Mouse (Mus musculus) midbrain, postnatal 0 days (tissue): ENCODE data around the gene Gm5244. TPM values are rescaled to one million over a fixed set of nuclear protein-coding genes. Genes with fewer than 3 reads are reported as not detected.

Experiments used
- ATAC-seq: fragments of 200-750 bp; cut with Nextera tagmentation; 2 replicates; pipeline ENCODE4 v1.8.0; 2017; ENCODE audit warnings: moderate number of reproducible peaks, mild to moderate bottlenecking, moderate TSS enrichment, moderate library complexity; ENCODE audit not compliant: low FRiP score
- DNase-seq: peaks from one replicate; pipeline ENCODE4 v3.0.0-alpha.2; 2015; ENCODE audit warnings: low spot score
- H3K27ac ChIP-seq: fragments of 300-500 bp; sonication (generic); 2 replicates; pipeline ENCODE4 v1.5.1; 2014; ENCODE audit warnings: low read depth, mild to moderate bottlenecking, low read length, mixed read lengths
- H3K27me3 ChIP-seq: fragments of 300-500 bp; sonication (generic); 2 replicates; pipeline ENCODE4 v1.6.1; 2014; ENCODE audit warnings: low read length, control low read depth, mixed read lengths; ENCODE audit not compliant: insufficient read depth
- H3K36me3 ChIP-seq: fragments of 300-500 bp; sonication (generic); 2 replicates; pipeline ENCODE4 v1.6.1; 2014; ENCODE audit warnings: low read length, control low read depth, mixed read lengths; ENCODE audit not compliant: insufficient read depth
- H3K4me1 ChIP-seq: fragments of 300-500 bp; sonication (generic); 2 replicates; pipeline ENCODE4 v1.6.1; 2014; ENCODE audit warnings: mild to moderate bottlenecking, control low read depth, antibody characterized with exemption, low read length, mixed read lengths; ENCODE audit not compliant: insufficient read depth
- H3K4me2 ChIP-seq: fragments of 300-500 bp; sonication (generic); 2 replicates; pipeline ENCODE4 v1.6.1; 2014; ENCODE audit warnings: low read depth, mild to moderate bottlenecking, low read length, mixed read lengths; ENCODE audit not compliant: poor library complexity, severe bottlenecking
- H3K4me3 ChIP-seq: fragments of 300-500 bp; sonication (generic); 2 replicates; pipeline ENCODE4 v1.5.1; 2014; ENCODE audit warnings: low read depth, mild to moderate bottlenecking, low read length, moderate library complexity
- H3K9ac ChIP-seq: fragments of 300-500 bp; sonication (generic); replicated peaks from 2 replicates; pipeline ENCODE4 v1.6.1; 2014; ENCODE audit warnings: mild to moderate bottlenecking, low read length, moderate library complexity, mixed read lengths; ENCODE audit not compliant: poor library complexity, severe bottlenecking
- H3K9me3 ChIP-seq: fragments of 300-500 bp; sonication (generic); 2 replicates; pipeline ENCODE4 v1.6.1; 2016; ENCODE audit warnings: low read length, control low read depth
- CTCF ChIP-seq: IDR thresholded peaks from 2 replicates; pipeline ENCODE4 v1.5.1; 2016; ENCODE audit warnings: antibody characterized with exemption, mild to moderate bottlenecking
- WGBS: fragments of 180-500 bp; shearing (Covaris S2); extraction: QIAGEN DNeasy Blood & Tissue Kit; methylation state at CpG from one replicate; pipeline ENCODE4 v1.1.7; 2014; 5-methylcytosine and 5-hydroxymethylcytosine counted together
- polyA plus RNA-seq: library from polyadenylated mRNA; unstranded; fragments of >200 nt; fragmentation: Nextera tagmentation; extraction: Ambion mirVana; gene quantifications from 2 replicates; pipeline ENCODE4 v1.2.1, GENCODE M21; 2015
- total RNA-seq: library from RNA; depleted of rRNA; stranded (reverse); fragments of >200 nt; gene quantifications from 2 replicates; pipeline ENCODE4 v1.2.3, GENCODE M21; 2014

The Gm5244 gene
- total and polyA plus RNA-seq, 2 experiments from 2014 or later: not detected

GRCm38 (mm10) chr19:12802830-12803229 is 43.7 kb upstream of the Gm5244 start:
- DNase-seq: no peak
- no peak for TF ChIP-seq CTCF

DNA sequence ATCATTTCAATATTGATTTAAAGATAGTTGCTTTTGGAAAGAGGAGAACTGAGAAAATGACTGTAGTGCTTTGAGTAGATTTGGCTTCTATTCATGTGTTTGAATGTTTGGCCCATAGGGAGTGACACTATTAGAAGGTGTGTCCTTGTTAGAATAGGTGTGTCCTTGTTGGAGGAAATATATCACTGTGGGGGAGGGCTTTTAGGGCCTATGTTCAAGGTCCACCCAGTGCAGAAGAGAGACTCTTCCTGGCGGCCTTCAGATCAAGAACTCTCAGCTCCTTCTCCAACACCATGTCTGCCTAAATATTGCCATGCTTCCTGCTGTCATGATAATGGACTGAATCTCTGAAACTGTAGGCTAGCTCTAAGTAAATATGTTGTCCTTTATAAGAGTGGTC is 42.2 kb upstream of the Gm5244 start:
- H3K27me3 ChIP-seq: no peaks in the 10 kb centered on the region
- no peak for ATAC-seq
- no peaks in the 10 kb centered on the region for H3K9me3 ChIP-seq
- DNase-seq: no peak
- H3K4me2 ChIP-seq: no peak overlapping the region
- H3K27ac ChIP-seq: no peak overlapping the region
- no peak for TF ChIP-seq CTCF
- no peak overlapping the region for H3K9ac ChIP-seq
- H3K4me3 ChIP-seq: no peak overlapping the region
- no peaks in the 10 kb centered on the region for H3K36me3 ChIP-seq
- WGBS: 92% methylated on average over 1 of the region's 1 CpGs
- H3K4me1 ChIP-seq: no peaks in the 10 kb centered on the region

More at GRCm38 (mm10) chr19:12802830-12803229, 43.7 kb upstream of the Gm5244 start:
- H3K27me3 ChIP-seq: no peaks in the 10 kb centered on the region
- no peaks in the 10 kb centered on the region for H3K4me1 ChIP-seq
- 78% methylated on average over 3 of the region's 3 CpGs for WGBS
- no peak overlapping the region for H3K4me3 ChIP-seq
- no peak overlapping the region for H3K27ac ChIP-seq
- no peak overlapping the region for H3K9ac ChIP-seq
- H3K4me2 ChIP-seq: no peak overlapping the region
- no peak for ATAC-seq
- H3K9me3 ChIP-seq: no peaks in the 10 kb centered on the region
- H3K36me3 ChIP-seq: no peaks in the 10 kb centered on the region

DNA sequence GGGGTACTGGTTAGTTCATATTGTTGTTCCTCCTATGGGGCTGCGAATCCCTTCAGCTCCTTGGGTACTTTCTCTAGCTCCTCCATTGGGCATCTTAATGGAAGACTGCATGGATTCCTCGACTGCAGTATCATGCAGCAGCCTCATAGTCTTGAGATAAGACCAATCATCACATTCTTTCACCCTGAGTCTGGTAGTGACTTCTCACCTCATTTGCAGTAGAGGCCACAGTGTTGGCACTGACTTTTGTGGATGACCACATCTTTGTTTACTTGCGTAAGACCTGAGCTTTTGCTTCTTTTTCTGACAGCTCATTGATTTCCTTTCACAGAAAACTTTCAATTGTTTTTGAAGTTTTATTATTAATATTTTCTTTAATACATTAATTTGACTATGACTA is 40.8 kb upstream of the Gm5244 start:
- Histone ChIP-seq H3K4me3 (no peak overlapping the region), H3K4me1 (no peaks in the 10 kb centered on the region), H3K9ac (no peak overlapping the region), H3K9me3 (no peaks in the 10 kb centered on the region), H3K27me3 (no peaks in the 10 kb centered on the region), H3K36me3 (no peaks in the 10 kb centered on the region), H3K4me2 (no peak overlapping the region), H3K27ac (no peak overlapping the region)
- WGBS: 88% methylated on average over 3 of the region's 3 CpGs
- DNase-seq: no peak
- ATAC-seq: no peak
- no peak for TF ChIP-seq CTCF

DNA sequence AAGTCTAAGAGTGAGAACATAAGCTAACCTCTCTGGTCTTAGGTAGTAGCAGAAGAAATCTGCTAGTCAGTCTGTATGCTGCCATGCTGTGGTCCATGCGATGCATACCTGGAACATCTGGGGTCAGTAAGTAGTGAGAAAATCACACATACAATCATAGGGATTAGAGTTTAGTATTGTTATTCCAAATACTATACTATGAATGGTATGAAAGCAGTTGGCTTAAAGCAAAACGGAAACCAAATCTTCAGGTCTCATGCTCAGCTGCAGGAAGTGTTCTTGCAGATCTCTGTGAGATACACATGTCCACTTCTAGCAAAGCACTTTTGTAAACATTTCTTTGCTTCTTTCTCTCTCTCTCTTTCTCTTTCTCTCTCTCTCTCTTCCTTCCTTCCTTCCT is 40.3 kb upstream of the Gm5244 start:
- ATAC-seq: no peak
- Histone ChIP-seq H3K4me3 (no peak overlapping the region), H3K9me3 (no peaks in the 10 kb centered on the region), H3K4me2 (no peak overlapping the region), H3K9ac (no peak overlapping the region), H3K27ac (no peak overlapping the region), H3K27me3 (no peaks in the 10 kb centered on the region), H3K36me3 (no peaks in the 10 kb centered on the region), H3K4me1 (no peaks in the 10 kb centered on the region)
- 79% methylated on average over 2 of the region's 2 CpGs for WGBS
- no peak for TF ChIP-seq CTCF
- DNase-seq: no peak

- H3K36me3 ChIP-seq: no peaks in the 10 kb centered on the region
- no peaks in the 10 kb centered on the region for H3K4me1 ChIP-seq
- H3K27me3 ChIP-seq: no peaks in the 10 kb centered on the region
- no peak overlapping the region for H3K4me2 ChIP-seq
- DNase-seq (no peak), ATAC-seq (no peak)
- TF ChIP-seq CTCF: no peak
- no peak overlapping the region for H3K9ac ChIP-seq
- no peaks in the 10 kb centered on the region for H3K9me3 ChIP-seq
- H3K4me3 ChIP-seq: no peak overlapping the region
- WGBS: 60% methylated on average over 1 of the region's 1 CpGs
- H3K27ac ChIP-seq: no peak overlapping the region
Measured at GRCm38 (mm10) chr19:12812644-12813364, 33.7 kb upstream of the Gm5244 start.

DNA sequence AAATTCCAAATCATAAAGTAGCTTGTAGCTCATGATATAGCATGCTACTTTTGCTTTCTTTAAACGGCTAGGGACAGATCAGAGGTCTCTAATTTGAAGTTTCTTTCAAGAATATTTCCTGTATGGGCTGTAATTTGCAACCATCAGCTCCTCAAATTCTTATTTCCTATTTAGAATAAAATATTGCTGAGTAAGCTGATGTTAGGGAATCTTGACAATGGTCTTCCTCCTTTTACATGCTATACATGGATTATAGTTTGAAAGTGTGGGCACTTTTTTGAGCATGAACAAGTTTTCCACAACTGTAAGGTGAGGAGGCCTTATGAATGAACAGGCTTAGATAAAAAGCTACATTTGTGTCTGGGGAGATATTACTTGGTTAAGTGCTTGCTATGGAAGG is 32.6 kb upstream of the Gm5244 start:
- WGBS: 77% methylated on average over 1 of the region's 1 CpGs
- H3K27me3 ChIP-seq: no peaks in the 10 kb centered on the region
- no peak overlapping the region for H3K4me3 ChIP-seq
- H3K9me3 ChIP-seq: no peaks in the 10 kb centered on the region
- DNase-seq: no peak
- H3K36me3 ChIP-seq: no peaks in the 10 kb centered on the region
- no peak for TF ChIP-seq CTCF
- no peak for ATAC-seq
- no peak overlapping the region for H3K4me2 ChIP-seq
- no peak overlapping the region for H3K9ac ChIP-seq
- no peaks in the 10 kb centered on the region for H3K4me1 ChIP-seq
- H3K27ac ChIP-seq: no peak overlapping the region
